Mouse (Mus musculus): ENCODE data around the gene Myom3. TPM values are rescaled to one million over a fixed set of nuclear protein-coding genes. Genes with fewer than 3 reads are reported as not detected.

Gene Myom3
- polyA plus RNA-seq, 1 experiment from 2014 or later: 0.05 TPM

- Histone ChIP-seq H3K4me1 (ENCODE audit: control insufficient read depth, insufficient read depth, low read length) (no peaks in the 10 kb centered on the region), H3K4me3 (ENCODE audit: low read depth, low read length) (no peak overlapping the region), H3K36me3 (ENCODE audit: control insufficient read depth, insufficient read depth, low read length) (no peaks in the 10 kb centered on the region), H3K9ac (ENCODE audit: low read length) (no peak overlapping the region), H3K27me3 (ENCODE audit: control insufficient read depth, insufficient read depth, low read length) (no peaks in the 10 kb centered on the region), H3K27ac (replicated peaks; ENCODE audit: low read depth, low read length) (no peak overlapping the region), H3K9me3 (ENCODE audit: control insufficient read depth, low read length) (no peaks in the 10 kb centered on the region), H3K4me2 (ENCODE audit: low read depth, severe bottlenecking) (no peak overlapping the region)
- ATAC-seq (ENCODE audit: insufficient number of reproducible peaks, low FRiP score, low TSS enrichment, low read depth) (no peak), DNase-seq (ENCODE audit: low spot score) (no peak)
- WGBS: 79% methylated on average over 2 of the region's 2 CpGs
These were observed 63.8 kb downstream of the Myom3 start for GRCm38 (mm10) chr4:135823298-135823697.

GRCm38 (mm10) chr4:135824254-135824653 lies 64.7 kb downstream of the Myom3 start:
- 59% methylated on average over 8 of the region's 8 CpGs for WGBS
- no peaks in the 10 kb centered on the region for H3K36me3 ChIP-seq (ENCODE audit: control insufficient read depth, insufficient read depth, low read length)
- no peak for DNase-seq (ENCODE audit: low spot score)
- no peak overlapping the region for H3K27ac ChIP-seq (replicated peaks; ENCODE audit: low read depth, low read length)
- no peak overlapping the region for H3K4me2 ChIP-seq (ENCODE audit: low read depth, severe bottlenecking)
- ATAC-seq (ENCODE audit: insufficient number of reproducible peaks, low FRiP score, low TSS enrichment, low read depth): no peak
- no peaks in the 10 kb centered on the region for H3K27me3 ChIP-seq (ENCODE audit: control insufficient read depth, insufficient read depth, low read length)
- H3K9me3 ChIP-seq (ENCODE audit: control insufficient read depth, low read length): no peaks in the 10 kb centered on the region
- no peaks in the 10 kb centered on the region for H3K4me1 ChIP-seq (ENCODE audit: control insufficient read depth, insufficient read depth, low read length)
- H3K9ac ChIP-seq (ENCODE audit: low read length): no peak overlapping the region
- H3K4me3 ChIP-seq (ENCODE audit: low read depth, low read length): no peak overlapping the region

GRCm38 (mm10) chr4:135828491-135828890 lies 69.0 kb downstream of the Myom3 start:
- peak; percentile 75 for DNase-seq (ENCODE audit: low spot score)
- H3K27me3 ChIP-seq (ENCODE audit: control insufficient read depth, insufficient read depth, low read length): no peaks in the 10 kb centered on the region
- no peaks in the 10 kb centered on the region for H3K4me1 ChIP-seq (ENCODE audit: control insufficient read depth, insufficient read depth, low read length)
- H3K4me2 ChIP-seq (ENCODE audit: low read depth, severe bottlenecking): no peak overlapping the region
- H3K36me3 ChIP-seq (ENCODE audit: control insufficient read depth, insufficient read depth, low read length): no peaks in the 10 kb centered on the region
- H3K4me3 ChIP-seq (ENCODE audit: low read depth, low read length): no peak overlapping the region
- H3K27ac ChIP-seq (replicated peaks; ENCODE audit: low read depth, low read length): peak overlapping the region; percentile 15
- peak; percentile 31; the same call in 1 of the 2 replicates for ATAC-seq (ENCODE audit: insufficient number of reproducible peaks, low FRiP score, low TSS enrichment, low read depth)
- H3K9ac ChIP-seq (ENCODE audit: low read length): no peak overlapping the region
- WGBS: 38% methylated on average over 11 of the region's 11 CpGs
- no peaks in the 10 kb centered on the region for H3K9me3 ChIP-seq (ENCODE audit: control insufficient read depth, low read length)

- Histone ChIP-seq H3K9me3 (ENCODE audit: control insufficient read depth, low read length) (no peaks in the 10 kb centered on the region), H3K4me2 (ENCODE audit: low read depth, severe bottlenecking) (no peak overlapping the region)
These were observed 72.6 kb downstream of the Myom3 start for GRCm38 (mm10) chr4:135832070-135832469.

GRCm38 (mm10) chr4:135833301-135834123 lies 74.0 kb downstream of the Myom3 start:
- H3K4me1 ChIP-seq (ENCODE audit: control insufficient read depth, insufficient read depth, low read length): no peaks in the 10 kb centered on the region
- H3K4me2 ChIP-seq (ENCODE audit: low read depth, severe bottlenecking): no peak overlapping the region
- ATAC-seq (ENCODE audit: insufficient number of reproducible peaks, low FRiP score, low TSS enrichment, low read depth): no peak
- no peak overlapping the region for H3K9ac ChIP-seq (ENCODE audit: low read length)
- no peaks in the 10 kb centered on the region for H3K9me3 ChIP-seq (ENCODE audit: control insufficient read depth, low read length)
- DNase-seq (ENCODE audit: low spot score): no peak
- no peaks in the 10 kb centered on the region for H3K36me3 ChIP-seq (ENCODE audit: control insufficient read depth, insufficient read depth, low read length)
- no peak overlapping the region for H3K27ac ChIP-seq (replicated peaks; ENCODE audit: low read depth, low read length)
- H3K4me3 ChIP-seq (ENCODE audit: low read depth, low read length): no peak overlapping the region
- WGBS: 79% methylated on average over 12 of the region's 12 CpGs
- H3K27me3 ChIP-seq (ENCODE audit: control insufficient read depth, insufficient read depth, low read length): no peaks in the 10 kb centered on the region

More at GRCm38 (mm10) chr4:135832070-135832469, 72.6 kb downstream of the Myom3 start:
- H3K27ac ChIP-seq (replicated peaks; ENCODE audit: low read depth, low read length): no peak overlapping the region
- H3K36me3 ChIP-seq (ENCODE audit: control insufficient read depth, insufficient read depth, low read length): no peaks in the 10 kb centered on the region
- H3K4me1 ChIP-seq (ENCODE audit: control insufficient read depth, insufficient read depth, low read length): no peaks in the 10 kb centered on the region
- no peak for DNase-seq (ENCODE audit: low spot score)
- WGBS: 80% methylated on average over 11 of the region's 11 CpGs
- ATAC-seq (ENCODE audit: insufficient number of reproducible peaks, low FRiP score, low TSS enrichment, low read depth): no peak
- H3K27me3 ChIP-seq (ENCODE audit: control insufficient read depth, insufficient read depth, low read length): no peaks in the 10 kb centered on the region
- no peak overlapping the region for H3K9ac ChIP-seq (ENCODE audit: low read length)
- H3K4me3 ChIP-seq (ENCODE audit: low read depth, low read length): no peak overlapping the region

GRCm38 (mm10) chr4:135834124-135834717 lies 74.7 kb downstream of the Myom3 start:
- Histone ChIP-seq H3K36me3 (ENCODE audit: control insufficient read depth, insufficient read depth, low read length) (no peaks in the 10 kb centered on the region), H3K9me3 (ENCODE audit: control insufficient read depth, low read length) (no peaks in the 10 kb centered on the region), H3K4me1 (ENCODE audit: control insufficient read depth, insufficient read depth, low read length) (no peaks in the 10 kb centered on the region), H3K4me3 (ENCODE audit: low read depth, low read length) (no peak overlapping the region), H3K27me3 (ENCODE audit: control insufficient read depth, insufficient read depth, low read length) (no peaks in the 10 kb centered on the region), H3K4me2 (ENCODE audit: low read depth, severe bottlenecking) (no peak overlapping the region), H3K9ac (ENCODE audit: low read length) (no peak overlapping the region), H3K27ac (replicated peaks; ENCODE audit: low read depth, low read length) (no peak overlapping the region)
- DNase-seq (ENCODE audit: low spot score): no peak
- 83% methylated on average over 8 of the region's 8 CpGs for WGBS
- ATAC-seq (ENCODE audit: insufficient number of reproducible peaks, low FRiP score, low TSS enrichment, low read depth): no peak

GRCm38 (mm10) chr4:135838925-135839292 lies 79.4 kb downstream of the Myom3 start:
- Histone ChIP-seq H3K9ac (ENCODE audit: low read length) (no peak overlapping the region), H3K27me3 (ENCODE audit: control insufficient read depth, insufficient read depth, low read length) (no peaks in the 10 kb centered on the region), H3K4me3 (ENCODE audit: low read depth, low read length) (no peak overlapping the region), H3K4me2 (ENCODE audit: low read depth, severe bottlenecking) (no peak overlapping the region), H3K4me1 (ENCODE audit: control insufficient read depth, insufficient read depth, low read length) (no peaks in the 10 kb centered on the region), H3K36me3 (ENCODE audit: control insufficient read depth, insufficient read depth, low read length) (no peaks in the 10 kb centered on the region), H3K9me3 (ENCODE audit: control insufficient read depth, low read length) (no peaks in the 10 kb centered on the region), H3K27ac (replicated peaks; ENCODE audit: low read depth, low read length) (no peak overlapping the region)
- 79% methylated on average over 3 of the region's 3 CpGs for WGBS
- ATAC-seq (ENCODE audit: insufficient number of reproducible peaks, low FRiP score, low TSS enrichment, low read depth) (no peak), DNase-seq (ENCODE audit: low spot score) (no peak)

- H3K4me1 ChIP-seq (ENCODE audit: control insufficient read depth, insufficient read depth, low read length): no peaks in the 10 kb centered on the region
- DNase-seq (ENCODE audit: low spot score) (no peak), ATAC-seq (ENCODE audit: insufficient number of reproducible peaks, low FRiP score, low TSS enrichment, low read depth) (no peak)
- H3K27me3 ChIP-seq (ENCODE audit: control insufficient read depth, insufficient read depth, low read length): no peaks in the 10 kb centered on the region
- no peak overlapping the region for H3K27ac ChIP-seq (replicated peaks; ENCODE audit: low read depth, low read length)
- no peaks in the 10 kb centered on the region for H3K36me3 ChIP-seq (ENCODE audit: control insufficient read depth, insufficient read depth, low read length)
- 82% methylated on average over 21 of the region's 21 CpGs for WGBS
- no peaks in the 10 kb centered on the region for H3K9me3 ChIP-seq (ENCODE audit: control insufficient read depth, low read length)
- H3K4me2 ChIP-seq (ENCODE audit: low read depth, severe bottlenecking): no peak overlapping the region
- H3K4me3 ChIP-seq (ENCODE audit: low read depth, low read length): no peak overlapping the region
- H3K9ac ChIP-seq (ENCODE audit: low read length): no peak overlapping the region
These were observed 79.9 kb downstream of the Myom3 start for GRCm38 (mm10) chr4:135839293-135840011.

Data from limb, embryonic 11.5 days (tissue).